Mouse (Mus musculus): Measurements from ENCODE around the gene Gpr107. TPM values are rescaled to one million over a fixed set of nuclear protein-coding genes. Genes with fewer than 3 reads are reported as not detected.

The Gpr107 gene
- polyA plus RNA-seq, 1 experiment = 34.5 TPM

GRCm38 (mm10) chr2:31221582-31221981 is 69.5 kb downstream of the Gpr107 start:
- H3K36me3 ChIP-seq (ENCODE audit: control insufficient read depth, insufficient read depth, low read length) = no peaks in the 10 kb centered on the region

GRCm38 (mm10) chr2:31228768-31229311 is 76.7 kb downstream of the Gpr107 start:
- Histone ChIP-seq H3K27ac (ENCODE audit: control insufficient read depth, insufficient read depth, low read depth, low read length) (no peak overlapping the region), H3K4me1 (ENCODE audit: control insufficient read depth, insufficient read depth, low read length) (no peaks in the 10 kb centered on the region)
- TF ChIP-seq CTCF (IDR thresholded peaks at IDR 0.05; ENCODE audit: control insufficient read depth, insufficient read depth, insufficient replicate concordance, low read depth, low read length) (no peak), POLR2A (IDR thresholded peaks at IDR 0.05; ENCODE audit: control insufficient read depth, low read depth, low read length) (no peak)

More at GRCm38 (mm10) chr2:31221582-31221981, 69.5 kb downstream of the Gpr107 start:
- H3K4me1 ChIP-seq (ENCODE audit: control insufficient read depth, insufficient read depth, low read length) = no peaks in the 10 kb centered on the region
- H3K27me3 ChIP-seq (ENCODE audit: control insufficient read depth, insufficient read depth, low read length) = no peaks in the 10 kb centered on the region
- no peak overlapping the region for H3K27ac ChIP-seq (ENCODE audit: control insufficient read depth, insufficient read depth, low read depth, low read length)
- TF ChIP-seq CTCF (IDR thresholded peaks at IDR 0.05; ENCODE audit: control insufficient read depth, insufficient read depth, insufficient replicate concordance, low read depth, low read length) (no peak), POLR2A (IDR thresholded peaks at IDR 0.05; ENCODE audit: control insufficient read depth, low read depth, low read length) (no peak)
- H3K4me3 ChIP-seq (ENCODE audit: control insufficient read depth, low read depth, low read length) = no peak overlapping the region

GRCm38 (mm10) chr2:31239203-31239696 is 87.1 kb downstream of the Gpr107 start:
- Histone ChIP-seq H3K4me3 (ENCODE audit: control insufficient read depth, low read depth, low read length) (peak overlapping the region; percentile 82), H3K4me1 (ENCODE audit: control insufficient read depth, insufficient read depth, low read length) (0 out of 2 replicates have a peak, but pooled peaks cover 3% of the 10 kb centered on the region), H3K27me3 (ENCODE audit: control insufficient read depth, insufficient read depth, low read length) (no peaks in the 10 kb centered on the region), H3K27ac (ENCODE audit: control insufficient read depth, insufficient read depth, low read depth, low read length) (no peak overlapping the region), H3K36me3 (ENCODE audit: control insufficient read depth, insufficient read depth, low read length) (no peaks in the 10 kb centered on the region)
- TF ChIP-seq CTCF (IDR thresholded peaks at IDR 0.05; ENCODE audit: control insufficient read depth, insufficient read depth, insufficient replicate concordance, low read depth, low read length) (peak; percentile 25; the same call in 1 of the 2 replicates), POLR2A (IDR thresholded peaks at IDR 0.05; ENCODE audit: control insufficient read depth, low read depth, low read length) (no peak; the same call in 1 of the 2 replicates)

More at GRCm38 (mm10) chr2:31228768-31229311, 76.7 kb downstream of the Gpr107 start:
- Histone ChIP-seq H3K36me3 (ENCODE audit: control insufficient read depth, insufficient read depth, low read length) (no peaks in the 10 kb centered on the region), H3K4me3 (ENCODE audit: control insufficient read depth, low read depth, low read length) (no peak overlapping the region), H3K27me3 (ENCODE audit: control insufficient read depth, insufficient read depth, low read length) (no peaks in the 10 kb centered on the region)

- H3K36me3 ChIP-seq (ENCODE audit: control insufficient read depth, insufficient read depth, low read length) = no peaks in the 10 kb centered on the region
- 0 out of 2 replicates have a peak, but pooled peaks cover 3% of the 10 kb centered on the region for H3K4me1 ChIP-seq (ENCODE audit: control insufficient read depth, insufficient read depth, low read length)
- no peak overlapping the region for H3K27ac ChIP-seq (ENCODE audit: control insufficient read depth, insufficient read depth, low read depth, low read length)
- H3K27me3 ChIP-seq (ENCODE audit: control insufficient read depth, insufficient read depth, low read length) = no peaks in the 10 kb centered on the region
- peak overlapping the region; percentile 82; the same call in 1 of the 2 replicates for H3K4me3 ChIP-seq (ENCODE audit: control insufficient read depth, low read depth, low read length)
- no peak for TF ChIP-seq CTCF (IDR thresholded peaks at IDR 0.05; ENCODE audit: control insufficient read depth, insufficient read depth, insufficient replicate concordance, low read depth, low read length)
- no peak for TF ChIP-seq POLR2A (IDR thresholded peaks at IDR 0.05; ENCODE audit: control insufficient read depth, low read depth, low read length)
Observed at GRCm38 (mm10) chr2:31239833-31240232, 87.7 kb downstream of the Gpr107 start.

GRCm38 (mm10) chr2:31241639-31242038 is 89.5 kb downstream of the Gpr107 start:
- Histone ChIP-seq H3K27ac (ENCODE audit: control insufficient read depth, insufficient read depth, low read depth, low read length) (no peak overlapping the region), H3K4me3 (ENCODE audit: control insufficient read depth, low read depth, low read length) (no peak overlapping the region), H3K27me3 (ENCODE audit: control insufficient read depth, insufficient read depth, low read length) (no peaks in the 10 kb centered on the region; the same call in 1 of the 2 replicates), H3K4me1 (ENCODE audit: control insufficient read depth, insufficient read depth, low read length) (peaks cover 8% of the 10 kb centered on the region), H3K36me3 (ENCODE audit: control insufficient read depth, insufficient read depth, low read length) (no peaks in the 10 kb centered on the region)
- no peak for TF ChIP-seq POLR2A (IDR thresholded peaks at IDR 0.05; ENCODE audit: control insufficient read depth, low read depth, low read length)
- TF ChIP-seq CTCF (IDR thresholded peaks at IDR 0.05; ENCODE audit: control insufficient read depth, insufficient read depth, insufficient replicate concordance, low read depth, low read length) = no peak

- Histone ChIP-seq H3K4me3 (ENCODE audit: control insufficient read depth, low read depth, low read length) (no peak overlapping the region), H3K27ac (ENCODE audit: control insufficient read depth, insufficient read depth, low read depth, low read length) (no peak overlapping the region), H3K36me3 (ENCODE audit: control insufficient read depth, insufficient read depth, low read length) (no peaks in the 10 kb centered on the region), H3K4me1 (ENCODE audit: control insufficient read depth, insufficient read depth, low read length) (peaks cover 11% of the 10 kb centered on the region), H3K27me3 (ENCODE audit: control insufficient read depth, insufficient read depth, low read length) (no peaks in the 10 kb centered on the region; the same call in 1 of the 2 replicates)
- TF ChIP-seq CTCF (IDR thresholded peaks at IDR 0.05; ENCODE audit: control insufficient read depth, insufficient read depth, insufficient replicate concordance, low read depth, low read length) (no peak), POLR2A (IDR thresholded peaks at IDR 0.05; ENCODE audit: control insufficient read depth, low read depth, low read length) (no peak)
Observed at GRCm38 (mm10) chr2:31244216-31244615, 92.1 kb downstream of the Gpr107 start.

GRCm38 (mm10) chr2:31245051-31245450 is 92.9 kb downstream of the Gpr107 start:
- Histone ChIP-seq H3K27ac (ENCODE audit: control insufficient read depth, insufficient read depth, low read depth, low read length) (no peak overlapping the region), H3K27me3 (ENCODE audit: control insufficient read depth, insufficient read depth, low read length) (no peaks in the 10 kb centered on the region; the same call in 1 of the 2 replicates), H3K4me1 (ENCODE audit: control insufficient read depth, insufficient read depth, low read length) (peaks cover 9% of the 10 kb centered on the region), H3K4me3 (ENCODE audit: control insufficient read depth, low read depth, low read length) (peak overlapping the region; percentile 53), H3K36me3 (ENCODE audit: control insufficient read depth, insufficient read depth, low read length) (no peaks in the 10 kb centered on the region)
- TF ChIP-seq CTCF (IDR thresholded peaks at IDR 0.05; ENCODE audit: control insufficient read depth, insufficient read depth, insufficient replicate concordance, low read depth, low read length) (no peak), POLR2A (IDR thresholded peaks at IDR 0.05; ENCODE audit: control insufficient read depth, low read depth, low read length) (no peak)
